Mouse (Mus musculus): ENCODE data around the gene Gzmm. TPM values are rescaled to one million over a fixed set of nuclear protein-coding genes. Genes with fewer than 3 reads are reported as not detected.
A peak's percentile ranks its signal among the peaks of the same experiment; 100 is the strongest.

Gene Gzmm
- 1 to 10 TPM; 1.0 to 1.5 TPM for total RNA-seq (2021)
- long read RNA-seq, experiment 1, partial matches to known transcripts = 0 of 1 reads
- long read RNA-seq, experiment 1, other reads (novel, unspliced or antisense) = 1 of 1 reads
- long read RNA-seq, experiment 2 = 0 reads

DNA sequence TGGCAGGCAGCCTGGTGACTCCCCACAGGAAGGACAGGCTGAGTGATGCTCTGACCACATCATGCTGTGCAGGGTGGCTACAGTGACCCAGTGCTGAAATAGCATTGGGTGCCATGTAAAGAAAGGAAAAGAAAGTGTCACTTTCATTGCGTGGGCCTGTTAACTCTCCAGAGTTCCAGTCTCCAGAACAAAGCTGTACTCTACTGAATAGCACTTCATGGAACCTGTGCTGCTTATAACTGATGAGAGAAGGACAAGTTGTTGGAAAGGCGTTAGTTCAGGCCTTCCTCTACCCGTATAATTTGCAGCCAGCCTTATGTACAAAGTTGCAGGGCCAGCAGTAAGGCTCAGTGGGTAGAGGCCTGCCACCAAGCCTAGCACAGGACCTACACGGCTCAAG lies at the start of gene Gzmm:
TSS of gene Gzmm (plus strand) at position 301 of the 400 bp plus-strand sequence.
- DNase-seq = no peak

DNA sequence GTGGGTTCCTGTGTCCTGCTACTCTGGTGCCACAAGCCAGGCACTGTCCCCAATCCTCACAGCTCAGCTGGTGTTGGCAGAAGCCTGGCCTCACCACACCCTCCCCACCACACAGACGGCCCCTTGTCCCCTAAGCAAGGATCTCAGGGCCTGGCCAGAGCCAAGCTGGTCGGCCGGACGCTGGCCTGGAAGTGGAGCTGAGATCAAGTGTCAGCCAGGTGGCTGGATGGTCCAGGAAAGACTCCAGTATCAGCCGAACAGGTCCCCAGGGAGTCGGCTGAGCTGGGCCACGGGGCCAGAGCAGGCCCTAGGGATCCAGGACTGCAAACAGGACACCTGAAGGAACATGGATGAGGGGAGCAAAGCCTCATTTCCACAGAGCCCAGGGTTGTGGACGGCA lies 43.1 kb upstream of the Gzmm start, which contains the start of gene Odf3l2:
TSS of gene Odf3l2 (minus strand) at position 28 of the 400 bp plus-strand sequence.
- no peak for DNase-seq

DNA sequence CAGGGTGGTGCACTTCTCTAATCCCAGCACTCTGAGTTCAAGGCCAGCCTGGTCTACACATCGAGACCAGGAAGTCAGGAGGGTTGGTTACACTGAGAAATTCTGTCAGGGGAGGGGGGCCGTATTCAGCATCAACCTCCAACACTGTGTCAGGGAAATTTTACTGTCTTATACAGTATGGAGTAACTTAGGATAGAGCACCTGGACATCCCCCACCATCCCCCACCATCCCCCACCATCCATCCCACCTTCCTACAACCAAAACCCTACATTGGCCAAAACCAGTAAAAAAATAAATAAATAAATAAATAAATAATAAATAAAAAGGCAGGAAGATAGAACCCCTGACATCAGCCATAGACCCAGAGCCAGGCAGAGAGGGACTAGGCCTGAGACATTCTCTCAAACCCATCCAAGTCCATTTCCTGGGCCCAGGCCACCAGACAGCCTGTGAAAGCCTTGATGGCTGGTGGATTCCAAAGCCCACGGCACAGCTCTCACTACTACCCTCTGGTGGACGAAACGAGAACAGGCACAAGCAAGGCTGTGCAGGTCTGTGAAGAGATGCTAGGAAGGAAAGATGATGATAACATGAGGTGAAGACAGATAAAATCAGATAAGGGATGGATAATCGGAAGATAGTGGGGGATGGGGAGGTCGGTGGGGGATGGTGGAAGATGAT lies 39.6 kb upstream of the Gzmm start:
- peak; percentile 85 for DNase-seq

DNA sequence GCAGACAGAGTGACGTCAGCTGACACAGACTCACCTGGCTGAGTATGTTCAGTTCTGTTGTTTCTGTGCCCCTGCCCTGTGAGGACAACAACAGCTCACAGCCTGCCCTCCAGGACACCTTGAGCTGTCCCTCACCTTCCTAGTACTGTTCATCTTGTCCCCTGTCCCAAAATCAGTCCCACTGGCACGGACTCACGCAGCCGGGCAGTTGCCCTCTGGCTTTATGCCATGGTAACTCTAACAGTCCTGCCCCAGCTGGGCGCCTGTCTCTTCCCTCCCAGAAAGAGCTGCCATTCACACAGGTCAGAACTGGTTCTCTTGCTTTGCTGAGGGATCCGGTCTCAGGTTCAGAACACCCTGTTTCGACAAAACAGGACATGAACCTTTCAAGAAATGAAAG lies 36.0 kb upstream of the Gzmm start:
- no peak for DNase-seq

DNA sequence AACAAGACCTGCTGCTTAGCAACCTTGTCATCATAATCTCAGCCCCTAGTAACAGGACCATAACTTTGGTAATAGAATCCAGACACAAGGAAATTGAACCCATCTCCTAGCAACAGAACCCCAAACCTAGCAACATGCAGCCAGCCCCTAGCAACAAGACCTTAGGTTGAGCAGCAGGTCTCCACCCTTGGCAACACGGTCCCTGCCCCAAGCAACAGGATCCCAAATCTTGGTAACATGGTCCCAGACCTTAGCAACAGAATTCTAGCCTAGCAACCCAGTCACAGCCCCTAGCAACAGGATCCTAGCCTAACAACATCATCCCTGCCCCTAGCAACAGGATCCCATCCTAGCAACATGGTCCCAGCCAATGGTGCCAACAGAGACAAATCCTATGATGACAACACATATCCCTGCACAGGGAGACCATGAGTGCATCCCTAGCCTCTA lies 33.8 kb upstream of the Gzmm start:
- DNase-seq = no peak

DNA sequence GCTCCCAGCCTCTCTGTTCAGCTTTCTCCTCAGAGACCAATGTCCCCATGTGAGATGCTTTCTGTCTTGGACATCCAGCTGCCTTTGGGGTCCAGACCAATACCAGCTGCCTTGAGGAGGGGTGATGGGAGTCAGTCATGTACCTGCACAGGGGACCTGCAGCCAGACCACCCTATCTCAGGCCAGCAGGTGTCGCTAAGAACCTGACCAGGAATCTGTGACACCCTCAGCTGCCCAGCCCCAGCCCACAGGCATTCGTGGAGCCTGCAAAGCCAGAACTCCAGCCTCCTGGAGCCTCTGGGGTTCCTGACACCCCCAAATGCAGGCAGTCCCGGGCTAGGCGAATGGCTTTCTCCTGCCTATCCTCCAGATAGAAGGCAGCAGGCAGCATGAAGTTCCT lies 30.0 kb upstream of the Gzmm start:
- no peak for DNase-seq

DNA sequence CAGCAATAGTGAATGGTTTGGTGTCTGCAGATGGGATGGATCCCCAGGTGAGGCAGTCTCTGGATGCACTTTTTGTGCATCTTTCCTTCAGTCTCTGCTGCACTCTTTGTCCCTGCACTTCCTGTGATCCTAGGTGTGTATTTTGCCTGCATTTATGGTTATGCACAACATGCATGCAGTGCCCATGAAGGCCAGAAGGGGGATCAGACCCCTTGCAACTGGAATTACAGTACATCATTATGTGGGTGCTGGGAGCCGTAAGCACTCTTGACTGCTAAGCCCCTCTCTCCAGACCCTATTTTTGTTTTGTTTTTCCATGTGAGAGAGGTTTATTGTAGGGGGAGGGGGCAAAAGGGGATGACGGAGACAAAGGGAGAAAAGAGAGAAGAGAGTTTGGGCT lies 28.5 kb upstream of the Gzmm start:
- no peak for DNase-seq

DNA sequence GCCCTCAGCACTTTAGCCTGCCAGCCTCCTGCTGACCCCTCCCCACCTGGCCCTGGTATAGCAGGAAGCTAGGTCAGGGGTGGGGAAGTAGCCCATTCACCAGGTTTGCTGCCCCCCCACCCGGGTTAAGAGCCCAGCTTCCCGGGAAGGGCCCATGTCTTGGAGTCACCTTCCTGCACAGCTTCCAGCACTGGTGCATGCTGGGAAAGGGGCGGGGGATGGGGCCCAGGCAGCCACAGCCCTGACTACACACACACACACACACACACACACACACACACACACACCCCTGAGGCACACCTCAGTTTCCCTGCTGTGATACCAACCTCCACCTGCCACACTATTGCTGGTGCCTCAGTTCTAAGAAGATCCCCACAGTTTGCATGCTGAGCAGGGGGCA lies 27.0 kb upstream of the Gzmm start:
- DNase-seq = no peak

DNA sequence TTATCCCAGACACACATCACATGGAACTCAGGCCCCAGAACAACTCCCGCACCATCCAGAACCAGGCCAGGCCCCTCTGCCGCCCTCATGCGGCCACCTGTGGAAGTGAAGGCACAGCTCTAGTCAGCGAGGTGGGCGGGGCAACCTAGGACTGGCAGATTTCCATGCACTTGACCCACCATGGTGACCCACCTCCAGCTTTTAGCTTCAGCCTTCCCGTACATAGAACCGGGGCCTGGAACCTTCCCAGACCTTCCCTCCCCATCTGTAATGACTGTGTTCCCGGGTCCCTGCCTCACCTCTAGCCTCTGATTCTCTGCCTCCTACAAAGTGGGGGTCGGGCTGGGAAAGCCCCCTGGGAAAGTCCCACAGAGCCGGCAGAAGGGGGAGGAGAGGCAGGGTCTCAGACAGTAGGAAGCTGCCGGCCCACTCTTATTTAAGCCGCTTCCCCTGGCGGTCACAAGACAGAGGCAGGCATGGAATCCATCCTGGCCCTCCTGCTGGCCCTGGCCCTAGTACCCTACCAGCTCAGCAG lies 24.6 kb upstream of the Gzmm start, which contains the start of gene Madcam1:
TSS of gene Madcam1 (plus strand) at position 429 of the 535 bp plus-strand sequence.
- peak; percentile 82 for DNase-seq

DNA sequence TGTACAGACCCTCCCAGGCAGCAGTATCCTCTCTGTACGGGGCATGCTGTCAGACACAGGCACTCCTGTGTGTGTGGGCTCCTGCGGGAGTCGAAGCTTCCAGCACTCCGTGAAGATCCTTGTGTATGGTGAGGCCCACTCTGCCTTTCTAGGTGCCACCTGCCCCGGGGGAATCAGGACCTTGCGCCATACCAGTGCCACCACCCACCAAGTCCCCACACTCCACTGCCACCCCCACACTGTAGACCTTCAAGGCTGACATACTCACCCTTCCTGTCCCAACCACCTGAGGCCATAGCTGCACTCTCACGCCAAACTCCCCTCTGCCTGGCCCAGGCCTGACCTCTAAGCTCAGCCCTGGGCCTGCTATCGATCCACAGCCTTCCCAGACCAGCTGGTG lies 23.8 kb upstream of the Gzmm start:
- no peak for DNase-seq

DNA sequence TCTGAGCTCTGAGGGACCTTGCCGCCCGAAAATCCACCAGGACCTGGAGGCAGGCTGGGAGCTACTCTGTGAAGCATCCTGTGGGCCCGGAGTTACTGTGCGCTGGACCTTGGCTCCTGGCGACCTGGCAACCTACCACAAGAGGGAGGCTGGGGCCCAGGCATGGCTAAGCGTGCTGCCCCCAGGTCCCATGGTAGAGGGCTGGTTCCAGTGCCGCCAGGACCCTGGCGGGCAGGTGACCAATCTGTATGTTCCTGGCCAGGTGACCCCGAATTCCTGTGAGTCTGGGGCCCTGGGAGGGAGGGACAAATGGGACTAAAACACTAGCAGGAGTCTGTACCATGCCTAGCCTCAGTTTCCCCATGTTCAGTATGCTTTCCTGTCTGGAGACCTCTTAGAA lies 22.3 kb upstream of the Gzmm start:
- no peak for DNase-seq

DNA sequence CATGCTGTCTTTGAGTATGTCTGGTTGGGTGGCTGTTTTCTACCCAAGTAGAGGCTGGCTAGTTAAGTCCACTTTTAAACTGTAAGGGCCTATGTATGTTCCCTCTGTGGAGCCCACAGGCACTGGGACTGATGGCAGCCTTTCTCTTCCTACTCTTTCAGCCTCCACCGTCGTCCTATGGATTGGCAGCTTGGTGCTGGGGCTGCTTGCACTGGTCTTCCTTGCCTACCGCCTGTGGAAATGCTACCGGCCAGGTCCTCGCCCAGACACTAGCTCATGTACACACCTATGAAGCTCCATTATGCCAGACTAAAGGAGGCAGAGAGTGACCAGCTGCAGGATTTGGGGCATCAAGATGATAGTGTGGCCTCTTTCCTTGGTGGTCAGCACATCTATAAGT lies 20.7 kb upstream of the Gzmm start:
- no peak for DNase-seq

DNA sequence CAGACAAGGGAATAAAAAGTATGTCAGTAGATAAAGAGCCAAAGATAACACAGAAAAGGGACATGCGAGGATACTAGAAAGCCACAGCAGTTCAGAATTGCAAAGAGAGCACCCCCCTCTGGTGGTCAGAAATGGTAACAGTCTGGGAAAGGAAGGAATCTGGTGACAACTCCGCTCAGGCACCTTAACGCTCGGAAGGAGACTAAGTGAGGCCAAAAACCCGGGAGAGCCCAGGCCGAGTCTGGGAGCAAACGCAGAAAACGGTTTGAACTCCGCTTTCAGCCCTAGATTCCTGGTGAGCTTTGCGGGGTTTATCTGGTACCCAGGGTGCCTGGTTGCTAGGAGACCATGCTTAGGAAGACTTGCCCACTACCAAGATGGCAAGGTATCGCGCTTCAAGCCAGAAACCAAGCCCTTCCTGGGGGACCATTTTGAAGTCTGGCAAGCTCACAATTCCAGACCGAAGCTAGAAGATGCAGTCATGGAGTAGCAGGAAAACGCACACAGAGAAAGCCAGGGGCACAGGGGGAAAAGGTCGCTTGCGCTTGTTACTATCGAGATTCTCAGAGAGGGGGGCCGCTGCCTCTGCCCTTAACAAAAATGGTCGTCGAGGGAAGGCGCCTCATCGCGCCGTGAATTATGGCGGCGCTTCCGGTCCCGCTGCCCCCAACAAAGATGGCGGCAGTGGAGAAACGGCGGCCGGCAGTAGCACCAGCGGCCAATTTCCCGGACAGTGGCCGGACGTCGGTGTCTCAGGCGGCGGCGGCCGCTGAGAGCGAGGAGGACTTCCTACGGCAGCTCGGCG lies 19.8 kb upstream of the Gzmm start, which contains the start of gene Tpgs1:
TSS of gene Tpgs1 (plus strand) at position 599 of the 805 bp plus-strand sequence.
- peak; percentile 91 for DNase-seq

DNA sequence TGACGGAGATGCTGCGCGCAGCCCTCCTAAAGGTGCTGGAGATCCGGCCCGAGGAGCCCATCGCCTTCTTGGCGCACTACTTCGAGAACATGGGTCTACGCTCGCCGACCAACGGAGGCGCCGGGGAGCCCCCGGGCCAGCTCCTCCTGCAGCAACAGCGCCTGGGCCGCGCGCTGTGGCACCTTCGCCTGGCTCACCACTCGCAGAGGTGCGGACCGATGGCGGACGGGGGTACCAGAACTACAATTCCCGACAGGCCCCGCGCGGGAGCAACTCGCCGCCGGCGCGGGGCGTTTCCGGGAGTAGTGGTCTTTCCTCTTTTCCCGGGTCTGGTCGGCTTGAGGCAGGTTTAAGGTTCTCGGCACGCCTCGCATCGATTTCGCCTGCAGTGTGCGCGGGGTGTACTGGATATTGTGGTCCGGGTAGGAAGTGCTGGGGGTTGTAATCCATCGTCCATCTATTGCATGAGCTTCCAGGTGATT lies 19.2 kb upstream of the Gzmm start:
- DNase-seq = peak; percentile 82

DNA sequence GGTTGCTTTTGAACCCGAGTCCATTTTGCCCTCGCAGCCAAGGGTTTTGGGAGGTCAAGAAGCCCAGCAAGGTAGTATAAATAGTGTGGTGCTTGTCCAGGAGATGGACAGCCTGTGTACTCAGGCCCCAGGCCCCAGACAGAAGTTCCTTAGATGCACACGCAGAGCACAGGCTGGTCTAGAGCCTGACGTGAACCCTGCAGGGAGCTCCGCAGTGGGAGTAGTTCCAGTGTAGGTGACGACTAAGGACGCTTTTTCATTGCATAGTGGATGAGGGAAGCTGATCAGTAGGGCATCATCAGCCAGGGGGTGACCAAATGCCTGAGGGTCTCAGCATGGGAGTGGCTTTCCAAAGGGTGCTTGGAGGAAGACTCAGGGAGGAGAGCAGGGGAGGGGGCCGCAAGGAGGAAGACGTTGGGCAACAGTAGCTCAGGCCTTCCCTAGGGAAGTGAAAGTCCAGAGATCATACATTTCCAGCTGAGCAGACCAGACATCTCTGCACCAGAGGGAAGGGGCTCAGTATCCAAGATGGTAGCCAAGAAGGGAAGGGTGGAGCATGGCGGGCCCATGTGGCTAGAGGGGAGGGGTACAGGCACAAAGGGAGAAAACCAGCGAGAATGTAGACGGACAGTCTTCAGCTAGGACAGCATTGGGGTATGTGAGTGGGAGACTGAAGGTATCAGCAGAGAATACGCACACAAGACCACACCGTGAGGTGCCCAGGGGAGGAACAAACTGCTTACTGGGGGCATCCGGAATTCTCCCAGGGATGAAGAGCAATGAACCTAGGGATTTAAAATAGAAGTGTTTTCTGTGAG lies 18.5 kb upstream of the Gzmm start:
- DNase-seq = no peak

DNA sequence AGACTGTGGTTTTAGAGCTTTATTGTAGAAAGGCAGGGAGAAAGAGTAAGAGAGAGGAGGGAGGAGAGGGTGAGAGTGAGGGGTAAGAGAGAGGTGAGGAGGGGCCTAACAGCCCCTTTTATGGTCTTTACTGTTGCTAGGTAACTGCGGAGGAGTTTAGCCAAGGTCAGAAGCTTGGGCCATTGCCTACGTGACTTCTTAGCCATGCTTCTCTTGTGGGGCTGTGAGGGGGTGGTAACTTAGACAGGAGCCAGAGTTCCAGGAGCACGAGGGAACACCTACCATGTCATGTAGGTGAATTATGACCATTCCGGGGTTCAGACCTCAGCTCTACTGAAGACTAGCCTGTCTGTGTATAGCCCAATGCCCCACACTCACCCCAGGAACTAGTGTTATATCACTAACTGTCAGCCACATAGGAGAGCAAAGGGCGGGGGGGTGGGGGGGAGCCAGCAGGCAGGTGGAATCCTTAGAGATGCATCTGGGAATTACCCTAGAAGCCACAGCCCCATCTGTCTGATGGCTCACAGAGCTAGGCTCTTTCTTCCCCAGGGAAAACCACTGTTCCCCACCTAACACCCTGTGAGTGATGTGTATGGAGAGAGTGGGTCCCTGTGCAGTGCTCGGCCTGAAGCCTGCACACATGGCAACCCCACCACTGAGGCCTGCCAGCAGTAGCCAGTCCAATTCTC lies 17.3 kb upstream of the Gzmm start:
- DNase-seq = no peak

DNA sequence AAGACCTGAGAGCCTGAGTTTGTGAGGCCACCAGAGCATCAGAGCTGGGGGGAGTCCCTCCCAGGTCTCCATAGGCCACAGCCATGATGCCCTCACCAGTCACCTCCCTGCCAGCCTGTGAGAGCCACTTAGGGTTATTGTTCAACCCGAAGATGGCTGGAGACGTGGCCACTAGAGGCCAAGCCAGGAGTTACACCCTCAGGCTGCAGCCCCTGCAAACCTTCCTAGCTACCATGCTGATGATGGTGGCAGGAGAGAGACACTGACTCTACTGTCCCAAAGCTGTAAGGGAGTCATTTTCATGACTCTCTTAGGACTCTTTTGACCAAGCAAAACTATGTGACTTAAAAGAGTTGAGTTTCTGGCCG lies 16.7 kb upstream of the Gzmm start:
- DNase-seq = no peak

DNA sequence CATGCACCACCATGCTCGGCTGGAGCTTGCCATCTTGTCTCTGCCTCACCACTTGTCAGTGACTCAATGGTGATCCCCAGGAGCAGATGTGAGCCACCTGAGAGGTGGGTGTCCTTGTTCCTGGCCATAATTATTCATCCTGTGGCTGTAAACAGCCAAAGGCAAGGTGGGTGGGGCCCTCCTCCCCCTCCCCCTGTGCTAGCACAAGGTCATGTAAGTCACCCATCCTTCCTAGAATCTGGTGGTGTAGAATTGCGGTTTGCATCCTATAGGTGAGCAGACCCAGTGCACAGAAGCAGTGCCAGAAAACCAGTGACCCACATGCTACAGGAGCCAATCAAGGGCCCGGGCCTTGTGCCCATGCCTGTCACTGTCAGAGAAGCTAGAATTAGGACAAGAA lies 15.8 kb upstream of the Gzmm start:
- DNase-seq = no peak

DNA sequence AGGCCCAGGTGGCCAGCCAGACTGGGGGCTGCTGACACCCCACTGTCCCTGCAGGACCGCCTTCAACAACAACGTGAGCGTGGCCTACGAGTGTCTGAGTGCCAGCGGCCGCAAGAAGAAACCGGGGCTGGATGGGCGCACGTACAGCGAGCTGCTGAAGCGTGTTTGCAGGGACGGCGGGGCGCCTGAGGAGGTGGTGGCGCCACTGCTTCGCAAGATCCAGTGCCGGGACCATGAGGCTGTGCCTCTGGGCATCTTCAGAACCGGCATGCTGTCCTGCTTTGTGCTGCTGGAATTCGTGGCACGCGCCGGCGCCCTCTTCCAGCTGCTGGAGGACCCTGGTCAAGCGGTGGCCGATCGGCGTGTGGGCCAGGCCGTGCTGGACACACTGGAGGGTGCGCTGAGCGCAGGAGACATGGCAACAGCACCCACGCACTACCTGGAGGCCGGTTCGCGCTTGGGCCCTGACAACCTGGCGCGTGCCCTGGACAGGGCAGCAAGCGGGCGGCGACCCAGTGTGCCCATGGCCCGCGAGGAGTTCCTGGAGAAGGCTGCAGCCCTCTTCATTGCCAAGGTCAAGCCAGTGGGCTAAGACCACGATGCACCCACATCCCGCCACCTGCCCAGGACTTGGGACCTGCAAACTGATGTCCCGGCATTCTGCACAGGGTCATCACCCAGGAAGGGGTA lies 13.3 kb upstream of the Gzmm start:
- DNase-seq = no peak

DNA sequence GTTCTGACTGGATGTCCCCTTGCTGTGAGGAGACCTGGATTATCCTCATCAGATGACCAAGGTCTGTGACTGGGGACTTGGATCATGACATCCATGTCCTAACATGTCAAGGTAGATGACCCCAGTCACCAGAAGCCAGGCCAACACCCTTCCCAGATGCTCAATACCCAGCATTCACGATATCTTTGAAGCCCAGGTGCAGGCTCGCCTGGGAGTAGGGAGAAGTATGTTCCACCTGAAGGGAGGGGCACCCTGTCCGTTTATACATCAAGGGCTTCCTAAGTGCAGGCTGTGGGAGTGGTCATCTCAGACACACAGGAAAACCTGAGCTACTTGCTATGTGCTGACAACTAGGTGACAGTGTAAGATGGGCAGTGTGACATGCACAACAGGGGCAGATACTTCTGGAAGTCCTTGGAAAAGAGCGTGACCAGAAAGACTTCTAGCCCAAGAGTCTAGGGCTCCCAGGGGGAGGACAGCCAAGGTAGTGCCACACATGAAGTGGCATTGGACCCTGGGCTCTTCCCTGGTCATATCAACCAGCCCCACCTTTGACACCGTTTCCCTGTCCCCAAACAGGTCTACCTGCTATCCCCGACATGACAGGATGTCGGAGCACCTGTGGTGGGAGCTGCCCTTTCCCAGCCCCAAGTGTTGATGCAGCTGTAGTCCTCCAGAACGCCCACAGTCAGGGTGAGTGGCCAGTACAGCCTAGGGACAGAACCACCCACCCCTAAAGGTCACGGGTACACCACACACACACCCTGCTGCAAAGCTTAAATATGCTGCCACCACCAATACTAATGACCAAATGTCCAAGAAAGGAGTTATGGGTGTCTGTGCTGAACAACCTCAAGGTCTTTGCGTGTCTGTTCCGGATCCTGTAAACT lies 8.0 kb upstream of the Gzmm start:
- peak; percentile 43 for DNase-seq
